Mouse (Mus musculus) CH12.LX (cell line): ENCODE data around the gene Myrf.

Experiments
- CHD2 ChIP-seq: IDR thresholded peaks from 2 replicates; pipeline ENCODE4 v1.6.1; 2011; ENCODE audit warnings: low read length, improper control_type of control experiment
- CTCF ChIP-seq, 2 experiments: IDR thresholded peaks in 1 of 2; conservative IDR thresholded peaks in 1 of 2; 2 replicates each; pipeline ENCODE4 v1.5.1; 2011 to 2012; ENCODE audit warnings: low read depth in 2 of 2, low read length in 2 of 2, improper control_type of control experiment in 1 of 2, inconsistent platforms in 1 of 2, mild to moderate bottlenecking in 1 of 2, moderate library complexity in 1 of 2
- E2F4 ChIP-seq: IDR thresholded peaks from 2 replicates; pipeline ENCODE4 v1.6.1; 2011; ENCODE audit warnings: low read depth, low read length, improper control_type of control experiment; ENCODE audit not compliant: insufficient replicate concordance
- MAFK ChIP-seq: IDR thresholded peaks from 2 replicates; pipeline ENCODE4 v1.6.1; 2011; ENCODE audit warnings: low read length, improper control_type of control experiment; ENCODE audit not compliant: insufficient replicate concordance
- POLR2A ChIP-seq: IDR thresholded peaks from 2 replicates; pipeline ENCODE4 v1.6.1; 2011; ENCODE audit warnings: low read depth, mild to moderate bottlenecking, improper control_type of control experiment, low read length
- RAD21 ChIP-seq: IDR thresholded peaks from 2 replicates; pipeline ENCODE4 v1.6.1; 2011; ENCODE audit warnings: low read depth, mild to moderate bottlenecking, low read length, improper control_type of control experiment, moderate library complexity
- SIN3A ChIP-seq: IDR thresholded peaks from 2 replicates; pipeline ENCODE4 v1.6.1; 2012; ENCODE audit warnings: low read length, improper control_type of control experiment, inconsistent platforms
- TCF12 ChIP-seq: IDR thresholded peaks from 2 replicates; pipeline ENCODE4 v1.6.1; 2014; ENCODE audit warnings: low read depth, mild to moderate bottlenecking, inconsistent platforms, low read length, improper control_type of control experiment
- USF1 ChIP-seq: IDR thresholded peaks from 2 replicates; pipeline ENCODE4 v1.6.1; 2014; ENCODE audit warnings: low read depth, mild to moderate bottlenecking, inconsistent platforms, low read length, improper control_type of control experiment
- USF2 ChIP-seq: conservative IDR thresholded peaks from 2 replicates; pipeline ENCODE4 v1.6.1; 2011; ENCODE audit warnings: low read depth, low read length, improper control_type of control experiment
- ZNF384 ChIP-seq: IDR thresholded peaks from 2 replicates; pipeline ENCODE4 v1.6.1; 2012; ENCODE audit warnings: low read depth, low read length, improper control_type of control experiment, inconsistent platforms

DNA sequence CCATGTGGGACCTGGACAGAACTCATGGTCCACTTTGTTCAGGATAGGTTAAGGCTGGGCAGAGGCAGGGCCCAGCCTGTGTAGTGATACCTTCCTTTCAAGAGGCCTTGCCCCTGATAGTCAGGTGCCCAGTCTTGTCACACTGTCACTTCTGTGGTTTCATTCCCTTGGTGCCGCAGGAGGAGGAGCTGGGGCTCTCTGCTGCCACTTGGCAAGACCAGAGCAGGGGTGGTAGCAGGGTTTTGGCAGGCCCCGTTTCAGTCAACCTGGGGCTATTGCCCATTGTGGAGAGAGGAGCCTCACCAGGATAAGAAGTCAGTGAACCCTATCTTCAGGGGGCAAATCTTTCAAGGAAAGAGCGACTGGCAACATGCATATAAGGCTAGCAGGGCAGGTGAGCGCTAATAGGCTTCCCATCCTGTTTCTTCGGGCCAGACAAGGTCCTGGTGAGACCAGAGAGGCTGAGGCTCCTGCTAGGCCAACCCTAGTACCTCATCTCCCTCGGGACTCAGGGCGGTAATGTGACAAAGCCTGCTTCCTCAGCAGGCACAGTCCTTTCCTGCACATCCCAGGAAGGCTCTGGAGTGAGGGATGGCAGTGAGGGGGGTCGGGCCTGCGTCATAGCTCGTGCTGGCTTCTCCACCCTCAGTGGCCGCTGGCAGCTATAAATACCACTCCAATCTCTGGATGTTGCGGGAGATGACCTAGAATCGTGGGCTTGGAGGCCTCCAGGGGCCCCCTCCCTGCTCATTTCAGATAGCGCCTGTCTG is 40.4 kb upstream of the Myrf start:
- TF ChIP-seq CHD2 (no peak), TCF12 (no peak), CTCF (conservative IDR thresholded peaks at IDR 0.05 in 1 of 2, IDR thresholded peaks at IDR 0.05 in 1 of 2; ENCODE audit: low read depth in 2 of 2, low read length in 2 of 2) (no peak), SIN3A (no peak), ZNF384 (no peak), POLR2A (no peak), E2F4 (no peak), RAD21 (no peak), USF1 (no peak), MAFK (no peak), USF2 (no peak)
